8 mouse cellular contexts compared by ENCODE assay signal in the genomic region with DNA sequence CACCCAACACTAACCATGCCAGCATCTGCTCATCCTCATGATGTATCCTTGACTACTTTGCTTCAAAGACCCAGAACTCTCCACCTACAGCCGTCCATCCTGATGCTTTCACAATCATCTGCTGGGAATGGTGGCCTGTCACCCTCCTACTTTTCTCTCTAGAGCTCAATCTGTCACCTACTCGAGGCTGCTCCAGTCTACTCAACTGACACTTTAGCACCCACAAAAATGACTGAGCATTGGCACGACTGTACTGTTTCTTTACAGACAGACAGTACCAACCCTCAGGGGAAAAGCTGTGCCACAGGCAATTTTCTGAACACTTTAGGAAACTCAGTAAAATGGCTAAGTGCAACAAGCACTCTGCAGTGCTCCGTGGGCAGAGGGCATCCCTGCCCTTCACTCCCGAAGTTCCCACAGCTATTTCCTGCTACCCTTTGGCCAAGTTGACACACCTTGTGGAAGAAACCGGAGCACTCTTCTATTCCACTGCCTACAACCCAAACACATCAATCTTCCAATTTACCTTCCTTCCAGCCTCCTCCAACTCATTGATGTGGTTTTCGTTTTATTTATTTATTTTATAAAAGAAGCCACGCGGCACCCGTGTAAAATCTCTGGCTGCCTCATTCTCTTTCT. TPM values are rescaled to one million over a fixed set of nuclear protein-coding genes. Genes with fewer than 3 reads are reported as not detected.
DNase-seq lines count a peak whose midpoint lies in the region; ATAC-seq lines count a peak whose summit lies in the region.

No protein-coding gene starts in this region.

- no peak for DNase-seq in heart, postnatal 10 days
- peak; percentile 35 for DNase-seq in A20 (ENCODE audit: low read depth, low spot score)
- DNase-seq in embryonic facial prominence, embryonic 11.5 days (ENCODE audit: low spot score), result no peak
- peak; percentile 50 for DNase-seq in large intestine, adult 2 months (ENCODE audit: low read depth, low spot score)
- DNase-seq in right cerebral cortex, postnatal 25 days, result peak; percentile 18
- DNase-seq in ovary, postnatal 14 days (ENCODE audit: low spot score), result no peak
- no peak for DNase-seq in adrenal gland, adult 8-10 months

- H3K9ac ChIP-seq in heart, embryonic 15.5 days, result peak overlapping the region; percentile 92
- H3K9ac ChIP-seq in embryonic facial prominence, embryonic 11.5 days (replicated peaks; ENCODE audit: low read length), result peak overlapping the region; percentile 93

- no peak for ATAC-seq in heart, embryonic 15.5 days (replicated peaks; ENCODE audit: insufficient number of reproducible peaks, insufficient read depth, low FRiP score, low read depth)
- ATAC-seq in embryonic facial prominence, embryonic 11.5 days (replicated peaks; ENCODE audit: insufficient number of reproducible peaks, low FRiP score, low TSS enrichment, low read depth), result no peak

- peak overlapping the region; percentile 87 for H3K4me2 ChIP-seq in heart, embryonic 15.5 days
- peak overlapping the region; percentile 60 for H3K4me2 ChIP-seq in embryonic facial prominence, embryonic 11.5 days (ENCODE audit: low read depth, low read length)

- H3K4me3 ChIP-seq in heart, embryonic 15.5 days, result peak overlapping the region; percentile 94
- peak overlapping the region; percentile 86 for H3K4me3 ChIP-seq in embryonic facial prominence, embryonic 11.5 days (ENCODE audit: low read depth, low read length)

- no peaks in the 10 kb centered on the region for H3K36me3 ChIP-seq in heart, embryonic 15.5 days
- no peaks in the 10 kb centered on the region for H3K36me3 ChIP-seq in embryonic facial prominence, embryonic 11.5 days (replicated peaks; ENCODE audit: control insufficient read depth, insufficient read depth, low read depth, low read length)

- H3K9me3 ChIP-seq in heart, embryonic 15.5 days (replicated peaks), result no peaks in the 10 kb centered on the region
- H3K9me3 ChIP-seq in embryonic facial prominence, embryonic 11.5 days (replicated peaks; ENCODE audit: control insufficient read depth, low read length), result no peaks in the 10 kb centered on the region

- peak overlapping the region; percentile 86 for H3K27ac ChIP-seq in heart, embryonic 15.5 days
- H3K27ac ChIP-seq in embryonic facial prominence, embryonic 11.5 days (replicated peaks; ENCODE audit: low read depth, low read length), result 0 out of 2 replicates have a peak overlapping the region, but pooled peaks have one; percentile 52

- WGBS in heart, embryonic 15.5 days, result 2% methylated on average over 10 of the region's 10 CpGs
- 10% methylated on average over 10 of the region's 10 CpGs for WGBS in embryonic facial prominence, embryonic 11.5 days
- under 1% methylated on average over 10 of the region's 10 CpGs for WGBS in large intestine, adult 2 months

- H3K4me1 ChIP-seq in heart, embryonic 15.5 days (replicated peaks), result peaks cover 23% of the 10 kb centered on the region
- H3K4me1 ChIP-seq in embryonic facial prominence, embryonic 11.5 days (ENCODE audit: control insufficient read depth, insufficient read depth, low read length), result no peaks in the 10 kb centered on the region

- no peaks in the 10 kb centered on the region for H3K27me3 ChIP-seq in heart, embryonic 15.5 days
- no peaks in the 10 kb centered on the region for H3K27me3 ChIP-seq in embryonic facial prominence, embryonic 11.5 days (ENCODE audit: control insufficient read depth, insufficient read depth, low read length)

- intact Hi-C loops in heart, postnatal 10 days (cut with DNase I), result loop anchor here (10.0 kb wide), 1 partner anchor 77 kb away; a partner anchor contains a TSS

RNA-seq across cellular contexts. Expression of a gene that starts 10.8 kb away (rescaled TPM):
- polyA plus RNA-seq in heart, embryonic 15.5 days (2015; fragmentation: Nextera tagmentation; extraction: Ambion mirVana), result 25.6 and 37.2 TPM in 2 replicates
- total RNA-seq in heart, postnatal 10 days (2021), result 10 to 100 TPM; 34.7 to 39.1 TPM
- polyA plus RNA-seq in embryonic facial prominence, embryonic 11.5 days (2014; fragmentation: Nextera tagmentation; extraction: Ambion mirVana), result 32.8 and 33.6 TPM in 2 replicates
- polyA plus RNA-seq in large intestine, adult 2 months (2012; rRNA removed), result 57.1 and 86.6 TPM in 2 replicates
- total RNA-seq in adrenal gland, adult 8-10 months (2022), result 10 to 100 TPM; 54.1 to 95.8 (median 62.0) TPM

RNA-seq across cellular contexts. Expression of a gene that starts 37.5 kb away (rescaled TPM):
- 33.0 and 45.7 TPM in 2 replicates for polyA plus RNA-seq in heart, embryonic 15.5 days (2015; fragmentation: Nextera tagmentation; extraction: Ambion mirVana)
- total RNA-seq in heart, postnatal 10 days (2021), result 10 to 100 TPM; 26.9 to 27.6 TPM
- 48.0 and 58.1 TPM in 2 replicates for polyA plus RNA-seq in embryonic facial prominence, embryonic 11.5 days (2014; fragmentation: Nextera tagmentation; extraction: Ambion mirVana)
- polyA plus RNA-seq in large intestine, adult 2 months (2012; rRNA removed), result 38.5 and 51.9 TPM in 2 replicates
- total RNA-seq in adrenal gland, adult 8-10 months (2022), result 10 to 100 TPM; 40.5 to 65.6 (median 50.8) TPM

Comparison
In these comparisons a context has a peak if more than half of its experiments do, and no peak if none do; other contexts are left out.
1. DNase-seq: peak in A20 (single experiment), large intestine, adult 2 months (single experiment) and right cerebral cortex, postnatal 25 days (single experiment); none in heart, postnatal 10 days (0 of 2), embryonic facial prominence, embryonic 11.5 days (single experiment), ovary, postnatal 14 days (single experiment) and adrenal gland, adult 8-10 months (single experiment).